Mouse (Mus musculus) liver (tissue): ENCODE measurements around the gene Olfr291.

Experiments used
- DNase-seq: peaks from one replicate; pipeline ENCODE4 v3.0.0-alpha.2; 2020; ENCODE audit warnings: mixed read lengths

Olfr291 gene

DNA sequence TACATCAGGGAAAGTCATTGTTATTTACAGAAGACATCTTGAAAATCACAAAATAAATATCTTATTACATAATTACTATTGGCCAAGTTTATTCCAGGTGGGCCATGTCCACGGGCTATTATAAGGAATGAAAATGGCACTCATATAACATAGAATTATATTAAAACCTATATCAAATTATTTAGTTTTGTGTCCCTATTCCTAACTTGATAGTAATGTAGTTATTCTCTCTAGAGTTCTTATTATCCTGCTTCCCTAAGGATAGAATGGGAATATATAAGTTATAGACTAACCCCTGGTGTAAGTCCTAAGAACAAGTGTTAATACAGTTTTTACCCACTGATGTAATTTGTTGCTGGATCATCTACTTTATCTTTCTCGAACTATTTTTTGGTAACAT lies at the start of gene Olfr291:
Olfr291 (plus strand) TSS at position 301 of the 400 bp plus-strand sequence.
- DNase-seq: no peak

DNA sequence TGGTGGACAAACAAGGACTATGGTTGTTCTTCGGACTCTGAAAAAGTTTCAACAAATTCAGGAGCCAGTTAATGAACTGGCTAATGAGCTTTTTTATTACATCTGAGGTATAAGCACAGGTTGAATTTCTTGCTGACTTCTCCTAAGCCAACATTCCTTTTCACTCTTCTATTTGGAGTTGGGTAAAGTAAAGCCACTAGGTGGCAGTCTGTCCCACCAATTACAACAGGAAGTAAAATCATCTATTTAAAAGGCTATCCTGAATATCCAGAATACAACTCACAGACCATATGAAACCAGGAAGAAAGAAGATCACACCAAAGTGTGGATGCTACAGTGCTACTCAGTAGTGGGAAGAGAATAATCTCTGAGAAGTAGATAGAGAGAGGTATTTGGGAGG lies 48.1 kb upstream of the Olfr291 start:
- DNase-seq: no peak

DNA sequence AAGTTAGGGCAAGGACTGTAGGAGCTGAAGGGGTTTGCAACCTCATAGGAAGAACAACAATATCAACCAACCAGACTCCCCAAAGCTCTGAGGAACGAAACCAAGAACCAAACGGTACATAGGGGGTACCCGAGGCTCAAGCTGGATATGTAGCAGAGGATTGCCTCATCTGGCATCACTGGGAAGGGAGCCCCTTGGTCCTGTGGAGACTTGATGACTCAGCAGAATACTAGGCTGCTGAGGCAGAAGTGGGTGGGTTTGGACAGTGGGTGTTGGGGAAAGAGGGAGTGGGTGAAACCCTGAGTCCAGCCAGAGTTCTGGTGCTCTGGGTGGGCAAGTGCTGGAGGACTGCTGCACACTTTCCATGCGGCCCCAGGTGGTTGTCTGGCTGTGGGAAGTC lies 47.2 kb upstream of the Olfr291 start:
- DNase-seq: no peak

DNA sequence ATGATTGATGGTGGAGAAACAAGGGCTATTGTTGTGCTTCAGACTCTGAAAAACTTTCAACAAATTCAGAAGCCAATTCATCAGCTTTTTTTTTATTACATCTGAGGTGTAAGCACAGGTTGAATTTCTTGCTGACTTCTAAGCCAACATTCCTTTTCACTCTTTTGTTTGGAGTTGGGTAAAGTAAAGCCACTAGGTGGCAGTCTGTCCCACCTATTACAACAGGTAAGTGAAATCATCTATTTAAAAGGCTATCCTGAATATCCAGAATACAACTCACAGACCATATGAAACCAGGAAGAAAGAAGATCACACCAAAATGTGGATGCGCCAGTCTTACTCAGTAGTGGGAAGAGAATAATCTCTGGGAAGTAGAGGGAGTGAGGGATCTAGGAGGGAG lies 31.2 kb downstream of the Olfr291 start:
- DNase-seq: no peak
